Mouse (Mus musculus) c-Kit-positive CD71-positive TER-119-negative erythroid progenitor cells, embryonic 14.5 days (primary cell): ENCODE results near the gene Dusp9.

Source experiments
- DNase-seq: peaks from one replicate; pipeline ENCODE4 v3.0.0-alpha.2; 2013; ENCODE audit warnings: low read depth

Dusp9 gene

GRCm38 (mm10) chrX:73672031-73672431 lies 32.8 kb downstream of the Dusp9 start:
- no peak for DNase-seq

GRCm38 (mm10) chrX:73672879-73673618 lies 33.8 kb downstream of the Dusp9 start, which contains the start of gene Slc6a8:
Gene Slc6a8, plus strand, starts transcription at chrX:73673150.
- DNase-seq, result no peak

GRCm38 (mm10) chrX:73673619-73673967 lies 34.4 kb downstream of the Dusp9 start:
- no peak for DNase-seq

GRCm38 (mm10) chrX:73673968-73674661 lies 34.9 kb downstream of the Dusp9 start:
- no peak for DNase-seq

- DNase-seq, result no peak
Measured at GRCm38 (mm10) chrX:73675231-73675630, 36.0 kb downstream of the Dusp9 start.

- DNase-seq, result no peak
Measured at GRCm38 (mm10) chrX:73676668-73677067, 37.4 kb downstream of the Dusp9 start.

- DNase-seq, result no peak
Measured at GRCm38 (mm10) chrX:73684156-73684555, 44.9 kb downstream of the Dusp9 start.

- DNase-seq, result no peak
Measured at GRCm38 (mm10) chrX:73684978-73685377, 45.8 kb downstream of the Dusp9 start.

- no peak for DNase-seq
Measured at GRCm38 (mm10) chrX:73685629-73686028, 46.4 kb downstream of the Dusp9 start.

GRCm38 (mm10) chrX:73690917-73691629 lies 51.9 kb downstream of the Dusp9 start:
- DNase-seq, result peak; percentile 29
